Mouse (Mus musculus) CH12.LX (cell line): ENCODE results near the gene Ttn. TPM values are rescaled to one million over a fixed set of nuclear protein-coding genes. Genes with fewer than 3 reads are reported as not detected.

Experiments used
- DNase-seq: peaks from one replicate; pipeline ENCODE4 v3.0.0-alpha.2; 2013; ENCODE audit errors: extremely low read depth
- H3K27ac ChIP-seq: 2 replicates; pipeline ENCODE4 v1.5.1; 2012; ENCODE audit warnings: low read depth, mild to moderate bottlenecking, control low read depth, moderate library complexity; ENCODE audit not compliant: insufficient read depth
- H3K27me3 ChIP-seq: replicated peaks from 2 replicates; pipeline ENCODE3; 2012; ENCODE audit warnings: inconsistent platforms
- H3K36me3 ChIP-seq, 2 experiments: replicated peaks in 1 of 2; 2 replicates each; pipeline versions ENCODE3 to v1.6.1; 2012; ENCODE audit warnings: inconsistent platforms in 1 of 2, low read length in 1 of 2, mild to moderate bottlenecking in 1 of 2, mixed read lengths in 1 of 2, moderate library complexity in 1 of 2; ENCODE audit not compliant: control insufficient read depth in 1 of 2, insufficient read depth in 1 of 2
- H3K4me1 ChIP-seq, 2 experiments: 2 replicates each; pipeline ENCODE4 v1.6.1; 2012; ENCODE audit warnings: inconsistent platforms in 1 of 2, moderate library complexity in 1 of 2; ENCODE audit not compliant: insufficient read depth in 2 of 2, control insufficient read depth in 1 of 2
- H3K4me2 ChIP-seq: 2 replicates; pipeline ENCODE4 v1.6.1; 2012; ENCODE audit warnings: low read depth, mild to moderate bottlenecking, control low read depth; ENCODE audit not compliant: poor library complexity, insufficient read depth, severe bottlenecking
- H3K4me3 ChIP-seq, 3 experiments: fragments of 150-350 bp in 1 of 3; sonication (generic) in 1 of 3; replicated peaks in 1 of 3; 2 replicates each; pipeline versions ENCODE3 to v1.5.1; 2011 to 2012; ENCODE audit warnings: low read depth in 2 of 3, low read length in 2 of 3, mild to moderate bottlenecking in 2 of 3, moderate library complexity in 2 of 3, control low read depth in 1 of 3, improper control_type of control experiment in 1 of 3, inconsistent platforms in 1 of 3, mixed read lengths in 1 of 3; ENCODE audit not compliant: poor library complexity in 1 of 3
- H3K79me2 ChIP-seq: replicated peaks from 2 replicates; pipeline ENCODE4 v1.6.1; 2012; ENCODE audit warnings: mild to moderate bottlenecking, moderate library complexity; ENCODE audit not compliant: control insufficient read depth, poor library complexity, insufficient read depth, severe bottlenecking; ENCODE audit errors: extremely low read depth
- H3K9ac ChIP-seq: 2 replicates; pipeline ENCODE4 v1.6.1; 2012; ENCODE audit warnings: low read depth, mild to moderate bottlenecking, control low read depth, moderate library complexity; ENCODE audit not compliant: insufficient read depth
- H3K9me3 ChIP-seq: replicated peaks from 2 replicates; pipeline ENCODE3; 2012; ENCODE audit warnings: low read length, inconsistent platforms, mixed read lengths
- BHLHE40 ChIP-seq: IDR thresholded peaks from 2 replicates; pipeline ENCODE4 v1.6.1; 2011; ENCODE audit warnings: mild to moderate bottlenecking, low read depth, low read length, improper control_type of control experiment
- CHD1 ChIP-seq: IDR thresholded peaks from 2 replicates; pipeline ENCODE4 v1.6.1; 2012; ENCODE audit warnings: low read depth, low read length, improper control_type of control experiment, inconsistent platforms
- EP300 ChIP-seq: IDR thresholded peaks from 2 replicates; pipeline ENCODE4 v1.6.1; 2011; ENCODE audit warnings: low read length, improper control_type of control experiment
- GABPA ChIP-seq: IDR thresholded peaks from 2 replicates; pipeline ENCODE4 v1.6.1; 2012; ENCODE audit warnings: low read depth, low read length, improper control_type of control experiment, inconsistent platforms; ENCODE audit not compliant: insufficient replicate concordance
- HCFC1 ChIP-seq: IDR thresholded peaks from 2 replicates; pipeline ENCODE4 v1.6.1; 2012; ENCODE audit warnings: low read depth, mild to moderate bottlenecking, inconsistent platforms, low read length, improper control_type of control experiment
- IRF4 ChIP-seq: IDR thresholded peaks from 2 replicates; pipeline ENCODE4 v1.6.1; 2014; ENCODE audit warnings: low read depth, mild to moderate bottlenecking, inconsistent platforms, low read length, improper control_type of control experiment
- KAT2A ChIP-seq: IDR thresholded peaks from 2 replicates; pipeline ENCODE4 v1.6.1; 2012; ENCODE audit warnings: low read length, improper control_type of control experiment, inconsistent platforms; ENCODE audit not compliant: insufficient replicate concordance
- MAFK ChIP-seq: IDR thresholded peaks from 2 replicates; pipeline ENCODE4 v1.6.1; 2011; ENCODE audit warnings: low read length, improper control_type of control experiment; ENCODE audit not compliant: insufficient replicate concordance
- MAX ChIP-seq: IDR thresholded peaks from 2 replicates; pipeline ENCODE4 v1.6.1; 2011; ENCODE audit warnings: low read length, improper control_type of control experiment
- MEF2A ChIP-seq: IDR thresholded peaks from 2 replicates; pipeline ENCODE4 v1.6.1; 2014; ENCODE audit warnings: low read depth, mild to moderate bottlenecking, inconsistent platforms, low read length, improper control_type of control experiment, borderline replicate concordance
- MXI1 ChIP-seq: IDR thresholded peaks from 2 replicates; pipeline ENCODE4 v1.6.1; 2011; ENCODE audit warnings: mild to moderate bottlenecking, low read depth, low read length, improper control_type of control experiment
- MYC ChIP-seq: IDR thresholded peaks from 2 replicates; pipeline ENCODE4 v1.6.1; 2011; ENCODE audit warnings: low read depth, mild to moderate bottlenecking, improper control_type of control experiment, low read length
- NELFE ChIP-seq: IDR thresholded peaks from 2 replicates; pipeline ENCODE4 v1.6.1; 2011; ENCODE audit warnings: low read depth, low read length, improper control_type of control experiment
- RAD21 ChIP-seq: IDR thresholded peaks from 2 replicates; pipeline ENCODE4 v1.6.1; 2011; ENCODE audit warnings: low read depth, mild to moderate bottlenecking, low read length, improper control_type of control experiment, moderate library complexity
- RCOR1 ChIP-seq: conservative IDR thresholded peaks from 2 replicates; pipeline ENCODE4 v1.6.1; 2012; ENCODE audit warnings: low read depth, mild to moderate bottlenecking, inconsistent platforms, low read length, improper control_type of control experiment
- TCF12 ChIP-seq: IDR thresholded peaks from 2 replicates; pipeline ENCODE4 v1.6.1; 2014; ENCODE audit warnings: low read depth, mild to moderate bottlenecking, inconsistent platforms, low read length, improper control_type of control experiment
- UBTF ChIP-seq: IDR thresholded peaks from 2 replicates; pipeline ENCODE4 v1.6.1; 2012; ENCODE audit warnings: low read depth, mild to moderate bottlenecking, inconsistent platforms, low read length, improper control_type of control experiment, moderate library complexity
- ZKSCAN1 ChIP-seq: IDR thresholded peaks from 2 replicates; pipeline ENCODE4 v1.6.1; 2012; ENCODE audit warnings: low read depth, inconsistent platforms, low read length, improper control_type of control experiment, borderline replicate concordance
- ZMIZ1 ChIP-seq: IDR thresholded peaks from 2 replicates; pipeline ENCODE4 v1.6.1; 2012; ENCODE audit warnings: low read depth, mild to moderate bottlenecking, inconsistent platforms, low read length, improper control_type of control experiment
- ZNF384 ChIP-seq: IDR thresholded peaks from 2 replicates; pipeline ENCODE4 v1.6.1; 2012; ENCODE audit warnings: low read depth, low read length, improper control_type of control experiment, inconsistent platforms
- dilution Hi-C: fragments of 300-500 bp; cut with MboI; formaldehyde crosslinking; loops from 2 replicates; pipeline ENCODE4 v1.14.3; 2020; ENCODE audit warnings: low sequenced_read_pairs; ENCODE audit not compliant: extremely low pct_unique_long_range_greater_than_20kb, extremely low pct_ligation_motif_present
- in situ Hi-C: fragments of 300-500 bp; cut with MboI; formaldehyde crosslinking; loops from 3 replicates; pipeline ENCODE4 v1.14.3; 2019; ENCODE audit warnings: low sequenced_read_pairs, low pct_ligation_motif_present, low pct_unique_long_range_greater_than_20kb, mixed read lengths
- polyA plus RNA-seq: library from polyadenylated mRNA; unstranded; fragments of >175 nt; gene quantifications from 2 replicates; pipeline ENCODE4 v1.2.1, GENCODE M21; 2012; ENCODE audit warnings: low read depth; ENCODE audit not compliant: insufficient read length
- total RNA-seq, 2 experiments: library from RNA; depleted of rRNA; stranded (reverse); fragments of 300-350 nt in 1 of 2; fragments of >200 nt in 1 of 2; gene quantifications; 2 replicates each; pipeline ENCODE4 v1.2.3; 2012 to 2014

The Ttn gene
- total and polyA plus RNA-seq, 3 experiments, result 0.23 to 4.2 (median 0.60) TPM

- in situ Hi-C loops, result no loop called here
- Histone ChIP-seq H3K36me3 (peaks cover 37 to 61% of the 10 kb centered on the region in 2 experiments), H3K27ac (no peak overlapping the region), H3K4me3 (no peak overlapping the region), H3K4me2 (no peak overlapping the region), H3K9me3 (no peaks in the 10 kb centered on the region), H3K9ac (no peak overlapping the region), H3K4me1 (no peaks in the 10 kb centered on the region), H3K79me2 (no peaks in the 10 kb centered on the region)
- DNase-seq, result no peak
- TF ChIP-seq BHLHE40 (no peak), TCF12 (no peak), IRF4 (no peak), CHD1 (no peak), EP300 (no peak), MYC (no peak), MAX (no peak), NELFE (no peak), ZKSCAN1 (no peak), MAFK (no peak), KAT2A (no peak), RCOR1 (no peak), ZNF384 (no peak), GABPA (no peak), ZMIZ1 (no peak), UBTF (no peak), RAD21 (no peak), MXI1 (no peak), MEF2A (no peak)
- TF ChIP-seq, all 38 proteins: peak for 0
- H3K27me3 ChIP-seq, result no peaks in the 10 kb centered on the region
- dilution Hi-C loops, result no loop called here
Measured at GRCm38 (mm10) chr2:76769831-76770230, 212.5 kb downstream of the Ttn start.

GRCm38 (mm10) chr2:76767231-76767630 lies 215.1 kb downstream of the Ttn start:
- TF ChIP-seq HCFC1 (no peak), GABPA (no peak), TCF12 (no peak), RCOR1 (no peak)
- in situ Hi-C loops, result no loop called here
- no peaks in the 10 kb centered on the region for H3K27me3 ChIP-seq
- no peak overlapping the region for H3K4me3 ChIP-seq
- dilution Hi-C loops, result no loop called here
- H3K4me2 ChIP-seq, result no peak overlapping the region
- H3K36me3 ChIP-seq, result peaks cover 43 to 70% of the 10 kb centered on the region in 2 experiments
- H3K27ac ChIP-seq, result no peak overlapping the region
- H3K9me3 ChIP-seq, result no peaks in the 10 kb centered on the region
- H3K9ac ChIP-seq, result no peak overlapping the region
- no peaks in the 10 kb centered on the region for H3K79me2 ChIP-seq
- no peak for DNase-seq
- no peaks in the 10 kb centered on the region for H3K4me1 ChIP-seq
